Mouse (Mus musculus): ENCODE results near the gene Tmem234. TPM values are rescaled to one million over a fixed set of nuclear protein-coding genes. Genes with fewer than 3 reads are reported as not detected.
A peak's percentile ranks its signal among the peaks of the same experiment; 100 is the strongest.
"Not testable (repeated sequence)": the region's sequence is repeated elsewhere in the genome, so short reads cannot be mapped to it uniquely, and the experiment has no call there.

The Tmem234 gene
- polyA plus RNA-seq (2011; ENCODE audit: insufficient read depth, insufficient read length, low read depth, missing spikeins): 86.6 and 94.0 TPM in 2 replicates

- Histone ChIP-seq H3K9ac (ENCODE audit: low read depth, poor library complexity, severe bottlenecking) (peak within 1 kb of the TSS; percentile 88), H3K27ac (ENCODE audit: insufficient read depth, low read length) (no peak within 1 kb of the TSS)
- TF ChIP-seq EP300 (IDR thresholded peaks at IDR 0.05; ENCODE audit: insufficient read depth, low read depth, low read length) (no peak), POLR2A (IDR thresholded peaks at IDR 0.05; ENCODE audit: insufficient read depth, low read length) (peak; percentile 66)
Observed at GRCm38 (mm10) chr4:129600233-129601158, at the start of gene Tmem234, which contains the start of gene Eif3i. Gene Tmem234 (plus strand): TSS chr4:129600668. Gene Eif3i (minus strand): TSS chr4:129600648.

GRCm38 (mm10) chr4:129554512-129554911 lies 46.0 kb upstream of the Tmem234 start:
- not testable (repeated sequence) for H3K36me3 ChIP-seq (ENCODE audit: control insufficient read depth, insufficient read depth, low read length, poor library complexity, severe bottlenecking); H3K27ac ChIP-seq (ENCODE audit: insufficient read depth, low read length); H3K4me1 ChIP-seq (ENCODE audit: control insufficient read depth, insufficient read depth, low read length); H3K9ac ChIP-seq (ENCODE audit: low read depth, poor library complexity, severe bottlenecking); H3K27me3 ChIP-seq (ENCODE audit: control insufficient read depth, insufficient read depth, low read length, poor library complexity, severe bottlenecking); H3K9me3 ChIP-seq (replicated peaks; ENCODE audit: control insufficient read depth, insufficient read depth, low read length, poor library complexity, severe bottlenecking); H3K4me3 ChIP-seq (ENCODE audit: low read depth, low read length)

More at GRCm38 (mm10) chr4:129600233-129601158, at the start of gene Tmem234, which contains the start of gene Eif3i:
- H3K4me1 ChIP-seq (ENCODE audit: control insufficient read depth, insufficient read depth, low read length): no peaks in the 10 kb centered on the region
- H3K4me3 ChIP-seq (ENCODE audit: low read depth, low read length): peak within 1 kb of the TSS; percentile 98
- no peaks in the 10 kb centered on the region for H3K27me3 ChIP-seq (ENCODE audit: control insufficient read depth, insufficient read depth, low read length, poor library complexity, severe bottlenecking)
- H3K36me3 ChIP-seq (ENCODE audit: control insufficient read depth, insufficient read depth, low read length, poor library complexity, severe bottlenecking): peaks cover 21% of the 10 kb centered on the region
- no peaks in the 10 kb centered on the region for H3K9me3 ChIP-seq (replicated peaks; ENCODE audit: control insufficient read depth, insufficient read depth, low read length, poor library complexity, severe bottlenecking)

GRCm38 (mm10) chr4:129555421-129555861 lies 45.0 kb upstream of the Tmem234 start:
- TF ChIP-seq CTCF (IDR thresholded peaks at IDR 0.05; ENCODE audit: low read depth, low read length): peak; percentile 95
- no peak for TF ChIP-seq POLR2A (IDR thresholded peaks at IDR 0.05; ENCODE audit: insufficient read depth, low read length)
- TF ChIP-seq EP300 (IDR thresholded peaks at IDR 0.05; ENCODE audit: insufficient read depth, low read depth, low read length): no peak
- Histone ChIP-seq H3K27ac (ENCODE audit: insufficient read depth, low read length) (peak overlapping the region; percentile 52; the same call in 1 of the 2 replicates), H3K36me3 (ENCODE audit: control insufficient read depth, insufficient read depth, low read length, poor library complexity, severe bottlenecking) (no peaks in the 10 kb centered on the region), H3K4me1 (ENCODE audit: control insufficient read depth, insufficient read depth, low read length) (no peaks in the 10 kb centered on the region), H3K9ac (ENCODE audit: low read depth, poor library complexity, severe bottlenecking) (peak overlapping the region; percentile 77), H3K27me3 (ENCODE audit: control insufficient read depth, insufficient read depth, low read length, poor library complexity, severe bottlenecking) (no peaks in the 10 kb centered on the region), H3K9me3 (replicated peaks; ENCODE audit: control insufficient read depth, insufficient read depth, low read length, poor library complexity, severe bottlenecking) (no peaks in the 10 kb centered on the region), H3K4me3 (ENCODE audit: low read depth, low read length) (peak overlapping the region; percentile 72)

GRCm38 (mm10) chr4:129555862-129556531 lies 44.5 kb upstream of the Tmem234 start:
- Histone ChIP-seq H3K27ac (ENCODE audit: insufficient read depth, low read length) (peak overlapping the region; percentile 52; the same call in 1 of the 2 replicates), H3K4me1 (ENCODE audit: control insufficient read depth, insufficient read depth, low read length) (no peaks in the 10 kb centered on the region), H3K9me3 (replicated peaks; ENCODE audit: control insufficient read depth, insufficient read depth, low read length, poor library complexity, severe bottlenecking) (no peaks in the 10 kb centered on the region), H3K27me3 (ENCODE audit: control insufficient read depth, insufficient read depth, low read length, poor library complexity, severe bottlenecking) (no peaks in the 10 kb centered on the region), H3K4me3 (ENCODE audit: low read depth, low read length) (peak overlapping the region; percentile 72), H3K36me3 (ENCODE audit: control insufficient read depth, insufficient read depth, low read length, poor library complexity, severe bottlenecking) (no peaks in the 10 kb centered on the region), H3K9ac (ENCODE audit: low read depth, poor library complexity, severe bottlenecking) (peak overlapping the region; percentile 77)
- TF ChIP-seq CTCF (IDR thresholded peaks at IDR 0.05; ENCODE audit: low read depth, low read length) (no peak), POLR2A (IDR thresholded peaks at IDR 0.05; ENCODE audit: insufficient read depth, low read length) (no peak), EP300 (IDR thresholded peaks at IDR 0.05; ENCODE audit: insufficient read depth, low read depth, low read length) (no peak)

GRCm38 (mm10) chr4:129556532-129557223 lies 43.8 kb upstream of the Tmem234 start:
- H3K4me1 ChIP-seq (ENCODE audit: control insufficient read depth, insufficient read depth, low read length): no peaks in the 10 kb centered on the region
- H3K9ac ChIP-seq (ENCODE audit: low read depth, poor library complexity, severe bottlenecking): peak overlapping the region; percentile 77
- TF ChIP-seq POLR2A (IDR thresholded peaks at IDR 0.05; ENCODE audit: insufficient read depth, low read length) (peak; percentile 58), EP300 (IDR thresholded peaks at IDR 0.05; ENCODE audit: insufficient read depth, low read depth, low read length) (0 out of 2 replicates have a peak, but pooled peaks have one; percentile 52), CTCF (IDR thresholded peaks at IDR 0.05; ENCODE audit: low read depth, low read length) (no peak)
- peak overlapping the region; percentile 48 for H3K4me3 ChIP-seq (ENCODE audit: low read depth, low read length)
- H3K27ac ChIP-seq (ENCODE audit: insufficient read depth, low read length): peak overlapping the region; percentile 39
- no peaks in the 10 kb centered on the region for H3K36me3 ChIP-seq (ENCODE audit: control insufficient read depth, insufficient read depth, low read length, poor library complexity, severe bottlenecking)
- H3K27me3 ChIP-seq (ENCODE audit: control insufficient read depth, insufficient read depth, low read length, poor library complexity, severe bottlenecking): no peaks in the 10 kb centered on the region
- H3K9me3 ChIP-seq (replicated peaks; ENCODE audit: control insufficient read depth, insufficient read depth, low read length, poor library complexity, severe bottlenecking): no peaks in the 10 kb centered on the region
